Mouse (Mus musculus) gastrocnemius, postnatal 10 days (tissue): ENCODE data around the gene Gm49398. TPM values are rescaled to one million over a fixed set of nuclear protein-coding genes. Genes with fewer than 3 reads are reported as not detected.

Experiments used
- DNase-seq: peaks from one replicate; pipeline ENCODE4 v3.0.0; 2021; ENCODE audit warnings: mixed read lengths
- long read RNA-seq, 2 experiments: library from polyadenylated mRNA; stranded (forward); transcript quantifications; one replicate each; pipeline ENCODE4 v2.0.0; 2021
- microRNA-seq, 2 experiments: library from miRNA; unstranded; fragments of <30 nt; microRNA quantifications; one replicate each; pipeline ENCODE4 v1.2.0; 2021
- total RNA-seq, 2 experiments: library from RNA; stranded (reverse); gene quantifications; 2 replicates each; pipeline ENCODE4 v1.2.3; 2021

Gene Gm49398
- total RNA-seq = not detected
- long read RNA-seq, experiment 1 = 0 reads
- long read RNA-seq, experiment 2 = 0 reads

GRCm38 (mm10) chr13:61288739-61289138, at the start of gene Gm49398:
Gene Gm49398 (minus strand): TSS chr13:61288839.
- no peak for DNase-seq

- DNase-seq = no peak
Measured at GRCm38 (mm10) chr13:61255258-61255657, 33.4 kb downstream of the Gm49398 start, which contains the start of gene Cts8. Gene Cts8 (minus strand): TSS chr13:61255358.

GRCm38 (mm10) chr13:61241076-61241947, 47.3 kb downstream of the Gm49398 start:
- DNase-seq = peak; percentile 48

- no peak for DNase-seq
Measured at GRCm38 (mm10) chr13:61203310-61203709, 85.3 kb downstream of the Gm49398 start, which contains the start of gene Cts6. Gene Cts6 (minus strand): TSS chr13:61203410.

Small RNA genes lying within 50 kb of the gene (microRNA-seq; reads per million reads assigned to microRNA genes)
- gene Gm27704 = 0 reads per million in 2 experiments

Other genes starting within 250 kb of the Gm49398 start
- not detected for gene Ctsq, start 248.2 kb downstream of the Gm49398 start, total RNA-seq
- not detected for gene Ctsr, start 124.6 kb downstream of the Gm49398 start, total RNA-seq
- gene Cts6, start 85.4 kb downstream of the Gm49398 start, total RNA-seq = not detected
- not detected for gene Cts8, start 33.5 kb downstream of the Gm49398 start, total RNA-seq
- gene Cts7, start 69.4 kb upstream of the Gm49398 start, total RNA-seq = not detected